Mouse (Mus musculus): ENCODE measurements around the gene Sos1. TPM values are rescaled to one million over a fixed set of nuclear protein-coding genes. Genes with fewer than 3 reads are reported as not detected.

Sos1 gene
- polyA plus RNA-seq, 1 experiment: 0.06 TPM

DNA sequence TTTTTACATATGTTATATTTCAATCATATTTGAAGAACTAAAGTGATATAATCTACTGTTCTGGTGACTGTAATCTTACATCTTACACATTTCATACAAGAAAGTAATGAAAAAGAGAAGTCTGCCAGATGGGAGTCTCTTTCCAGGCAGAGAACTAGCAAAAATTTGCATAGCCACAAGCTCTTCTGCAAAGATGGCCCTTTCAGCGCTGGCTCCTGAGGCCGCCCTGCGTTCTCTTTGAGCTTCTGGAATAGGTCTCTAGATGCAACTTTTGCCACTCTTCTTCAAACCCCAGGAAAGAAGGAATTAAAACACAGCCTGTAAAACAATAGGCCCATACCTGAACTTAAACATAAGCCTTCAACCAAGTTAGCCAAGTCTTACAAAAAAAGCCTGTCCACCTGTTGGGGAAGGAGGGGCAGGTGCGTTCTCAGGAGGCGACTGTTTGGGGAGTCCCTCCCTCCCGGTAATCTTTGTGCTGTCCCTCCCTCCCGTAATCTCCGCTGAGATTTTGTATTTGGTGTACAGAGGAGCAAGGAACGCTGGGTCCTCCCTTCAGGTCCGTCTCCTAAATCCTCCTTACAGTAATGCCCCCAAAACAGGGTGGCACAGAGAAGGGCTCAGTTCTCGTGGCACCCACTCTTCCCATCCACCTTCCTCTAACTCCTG lies 18.5 kb upstream of the Sos1 start:
- Histone ChIP-seq H3K4me3 (replicated peaks) (no peak overlapping the region), H3K9me3 (ENCODE audit: control insufficient read depth, low read length) (no peaks in the 10 kb centered on the region), H3K4me1 (ENCODE audit: control insufficient read depth) (peaks cover 10% of the 10 kb centered on the region), H3K27me3 (ENCODE audit: control insufficient read depth) (no peaks in the 10 kb centered on the region), H3K36me3 (ENCODE audit: control insufficient read depth) (no peaks in the 10 kb centered on the region)
- TF ChIP-seq GATA1 (IDR thresholded peaks at IDR 0.05; ENCODE audit: low read length): no peak
- no peak for TF ChIP-seq TAL1 (IDR thresholded peaks at IDR 0.05; ENCODE audit: low read length)

DNA sequence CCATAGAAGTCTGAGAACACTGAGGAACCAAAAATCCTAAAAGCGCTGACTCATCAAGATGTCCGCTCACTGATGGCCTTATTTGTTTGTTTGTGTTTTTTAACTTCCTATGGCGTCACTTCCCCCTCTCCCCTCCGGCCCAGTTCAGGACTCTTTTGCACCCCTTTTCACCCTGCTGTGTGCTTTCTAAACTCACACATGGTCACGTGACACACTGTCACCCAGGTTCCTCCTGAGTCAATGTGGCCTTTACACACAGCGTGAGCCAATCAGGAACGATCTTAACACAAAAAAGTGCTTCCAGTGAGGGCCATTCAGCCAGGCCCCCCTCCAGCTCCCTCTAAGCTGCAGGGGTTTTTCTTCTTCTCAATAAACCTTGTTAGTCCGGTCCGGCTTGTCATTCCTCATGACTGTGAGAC lies 16.9 kb upstream of the Sos1 start:
- no peak overlapping the region for H3K4me3 ChIP-seq (replicated peaks)
- H3K9me3 ChIP-seq (ENCODE audit: control insufficient read depth, low read length): no peaks in the 10 kb centered on the region
- no peak for TF ChIP-seq TAL1 (IDR thresholded peaks at IDR 0.05; ENCODE audit: low read length)
- TF ChIP-seq GATA1 (IDR thresholded peaks at IDR 0.05; ENCODE audit: low read length): no peak
- peaks cover 10% of the 10 kb centered on the region for H3K4me1 ChIP-seq (ENCODE audit: control insufficient read depth)
- no peaks in the 10 kb centered on the region for H3K36me3 ChIP-seq (ENCODE audit: control insufficient read depth)
- H3K27me3 ChIP-seq (ENCODE audit: control insufficient read depth): no peaks in the 10 kb centered on the region

DNA sequence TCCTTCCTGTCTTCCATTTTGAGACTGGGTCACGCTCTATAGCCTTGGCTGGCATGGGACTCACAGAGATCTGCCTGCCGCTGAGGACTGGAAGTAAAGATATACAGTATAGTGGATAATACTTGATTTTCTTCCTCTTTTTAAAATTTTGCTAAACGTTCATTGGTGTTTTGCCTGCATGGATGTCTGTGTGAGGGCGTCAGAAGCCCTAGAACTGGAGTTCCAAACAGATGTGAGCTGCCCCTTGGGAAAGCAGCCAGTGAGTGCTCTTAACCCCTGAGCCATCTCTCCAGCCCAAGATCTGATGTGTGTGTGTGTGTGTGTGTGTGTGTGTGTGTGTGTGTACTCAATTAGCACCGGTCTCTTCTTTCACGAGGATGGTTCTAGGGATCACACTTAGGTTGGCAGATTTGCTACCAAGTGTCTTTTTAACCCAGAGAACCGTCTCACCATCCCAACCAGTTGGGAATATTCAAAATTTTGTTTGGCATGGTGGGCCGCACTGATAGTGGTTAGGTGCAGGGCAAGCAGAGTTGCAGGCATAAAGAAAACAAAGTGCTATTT lies 16.4 kb upstream of the Sos1 start:
- TF ChIP-seq TAL1 (IDR thresholded peaks at IDR 0.05; ENCODE audit: low read length) (no peak), GATA1 (IDR thresholded peaks at IDR 0.05; ENCODE audit: low read length) (no peak)
- Histone ChIP-seq H3K4me1 (ENCODE audit: control insufficient read depth) (peaks cover 10% of the 10 kb centered on the region), H3K4me3 (replicated peaks) (no peak overlapping the region), H3K36me3 (ENCODE audit: control insufficient read depth) (no peaks in the 10 kb centered on the region), H3K9me3 (ENCODE audit: control insufficient read depth, low read length) (no peaks in the 10 kb centered on the region), H3K27me3 (ENCODE audit: control insufficient read depth) (no peaks in the 10 kb centered on the region)

DNA sequence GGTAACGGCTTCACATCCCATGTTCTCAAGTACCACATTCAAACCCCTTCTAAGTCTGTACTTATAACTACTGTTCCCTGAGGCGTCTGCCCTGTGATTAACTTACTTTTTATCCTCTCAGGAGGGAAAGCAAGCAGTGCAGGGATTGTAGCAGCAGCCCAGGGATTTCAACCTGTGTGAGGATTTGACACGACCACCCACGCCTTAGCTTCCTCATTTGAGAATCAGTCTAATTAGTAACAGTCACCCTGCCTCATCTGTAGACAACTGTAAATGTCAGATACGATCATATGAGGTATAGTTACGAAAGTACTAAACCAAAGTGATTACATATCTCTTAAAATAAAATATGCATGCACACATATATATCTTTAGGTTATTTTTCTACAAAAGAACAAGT lies 15.9 kb upstream of the Sos1 start:
- H3K4me3 ChIP-seq (replicated peaks): no peak overlapping the region
- H3K27me3 ChIP-seq (ENCODE audit: control insufficient read depth): no peaks in the 10 kb centered on the region
- H3K4me1 ChIP-seq (ENCODE audit: control insufficient read depth): peaks cover 8% of the 10 kb centered on the region
- TF ChIP-seq GATA1 (IDR thresholded peaks at IDR 0.05; ENCODE audit: low read length) (no peak), TAL1 (IDR thresholded peaks at IDR 0.05; ENCODE audit: low read length) (no peak)
- H3K9me3 ChIP-seq (ENCODE audit: control insufficient read depth, low read length): no peaks in the 10 kb centered on the region
- H3K36me3 ChIP-seq (ENCODE audit: control insufficient read depth): no peaks in the 10 kb centered on the region

DNA sequence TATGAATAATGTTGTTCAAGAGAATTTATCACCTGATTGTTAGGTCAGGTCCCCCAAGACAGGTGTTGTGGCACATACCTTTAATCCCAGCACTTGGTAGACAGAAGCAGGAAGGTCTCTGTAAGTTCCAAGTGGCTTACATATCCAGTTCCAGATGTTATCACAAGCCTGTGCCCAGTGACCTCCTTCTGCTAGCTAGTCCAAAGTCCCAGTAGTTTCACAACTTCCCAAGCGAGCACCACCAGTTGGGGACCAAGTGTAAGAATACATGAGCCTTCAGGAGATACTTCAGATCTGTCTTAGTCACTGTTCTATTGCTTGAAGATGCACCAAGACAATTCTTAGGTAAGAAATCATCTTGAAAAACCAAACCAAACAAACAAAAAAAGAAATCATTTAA lies 13.6 kb upstream of the Sos1 start:
- Histone ChIP-seq H3K36me3 (ENCODE audit: control insufficient read depth) (no peaks in the 10 kb centered on the region), H3K4me3 (replicated peaks) (no peak overlapping the region), H3K9me3 (ENCODE audit: control insufficient read depth, low read length) (no peaks in the 10 kb centered on the region), H3K27me3 (ENCODE audit: control insufficient read depth) (no peaks in the 10 kb centered on the region), H3K4me1 (ENCODE audit: control insufficient read depth) (no peaks in the 10 kb centered on the region)
- TF ChIP-seq GATA1 (IDR thresholded peaks at IDR 0.05; ENCODE audit: low read length) (no peak), TAL1 (IDR thresholded peaks at IDR 0.05; ENCODE audit: low read length) (no peak)

DNA sequence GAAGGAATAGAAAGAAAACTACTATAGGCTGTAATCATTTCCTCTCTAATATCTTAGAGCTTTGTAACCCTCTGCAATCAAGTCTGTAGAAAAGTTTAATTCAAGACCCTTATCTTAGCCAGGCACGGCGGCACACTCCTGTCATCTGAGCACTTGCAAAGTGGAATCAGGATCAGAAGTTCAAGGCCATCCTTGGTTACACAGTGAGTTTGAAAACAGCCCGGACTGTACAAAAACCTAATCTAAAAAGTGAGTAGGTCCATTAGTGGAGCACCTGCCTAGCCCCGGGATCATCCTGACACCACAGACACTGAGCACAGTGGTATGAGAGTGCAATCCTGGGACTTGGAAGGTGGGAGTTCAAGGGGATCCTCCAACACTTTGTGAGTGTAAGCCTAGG lies 12.6 kb upstream of the Sos1 start:
- Histone ChIP-seq H3K4me3 (replicated peaks) (no peak overlapping the region), H3K27me3 (ENCODE audit: control insufficient read depth) (no peaks in the 10 kb centered on the region), H3K36me3 (ENCODE audit: control insufficient read depth) (no peaks in the 10 kb centered on the region), H3K9me3 (ENCODE audit: control insufficient read depth, low read length) (no peaks in the 10 kb centered on the region), H3K4me1 (ENCODE audit: control insufficient read depth) (no peaks in the 10 kb centered on the region)
- TF ChIP-seq TAL1 (IDR thresholded peaks at IDR 0.05; ENCODE audit: low read length): no peak
- no peak for TF ChIP-seq GATA1 (IDR thresholded peaks at IDR 0.05; ENCODE audit: low read length)

- no peak overlapping the region for H3K4me3 ChIP-seq (replicated peaks)
- no peak for TF ChIP-seq TAL1 (IDR thresholded peaks at IDR 0.05; ENCODE audit: low read length)
- TF ChIP-seq GATA1 (IDR thresholded peaks at IDR 0.05; ENCODE audit: low read length): no peak
- H3K4me1 ChIP-seq (ENCODE audit: control insufficient read depth): no peaks in the 10 kb centered on the region
- H3K27me3 ChIP-seq (ENCODE audit: control insufficient read depth): no peaks in the 10 kb centered on the region
- H3K36me3 ChIP-seq (ENCODE audit: control insufficient read depth): no peaks in the 10 kb centered on the region
- H3K9me3 ChIP-seq (ENCODE audit: control insufficient read depth, low read length): no peaks in the 10 kb centered on the region
Observed at GRCm38 (mm10) chr17:80492274-80492673, 12.0 kb upstream of the Sos1 start.

- H3K27me3 ChIP-seq (ENCODE audit: control insufficient read depth): no peaks in the 10 kb centered on the region
- H3K4me3 ChIP-seq (replicated peaks): no peak overlapping the region
- no peaks in the 10 kb centered on the region for H3K36me3 ChIP-seq (ENCODE audit: control insufficient read depth)
- H3K4me1 ChIP-seq (ENCODE audit: control insufficient read depth): no peaks in the 10 kb centered on the region
- TF ChIP-seq TAL1 (IDR thresholded peaks at IDR 0.05; ENCODE audit: low read length) (no peak), GATA1 (IDR thresholded peaks at IDR 0.05; ENCODE audit: low read length) (no peak)
- H3K9me3 ChIP-seq (ENCODE audit: control insufficient read depth, low read length): no peaks in the 10 kb centered on the region
Observed at GRCm38 (mm10) chr17:80490166-80490565, 9.9 kb upstream of the Sos1 start.

DNA sequence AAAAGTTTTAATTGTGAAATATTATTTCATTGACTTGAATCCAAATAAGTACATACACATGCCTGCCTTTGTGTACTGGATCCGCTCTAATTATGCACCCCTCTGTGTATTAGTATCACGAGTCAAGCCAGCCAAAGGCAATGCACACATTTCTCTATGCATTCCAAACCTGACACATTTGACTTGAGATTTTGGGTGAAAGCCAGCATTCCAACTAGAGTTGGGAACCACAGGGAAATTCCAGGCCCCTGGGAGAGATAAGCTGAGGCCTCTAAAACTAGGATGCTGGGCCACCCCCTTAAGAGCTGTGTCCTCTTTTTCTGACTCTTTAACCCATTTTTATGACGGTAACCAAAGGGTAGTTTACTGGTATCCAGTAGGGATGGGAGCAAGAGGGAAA lies 8.7 kb upstream of the Sos1 start:
- Histone ChIP-seq H3K4me1 (ENCODE audit: control insufficient read depth) (no peaks in the 10 kb centered on the region), H3K4me3 (replicated peaks) (no peak overlapping the region), H3K36me3 (ENCODE audit: control insufficient read depth) (no peaks in the 10 kb centered on the region), H3K27me3 (ENCODE audit: control insufficient read depth) (no peaks in the 10 kb centered on the region), H3K9me3 (ENCODE audit: control insufficient read depth, low read length) (no peaks in the 10 kb centered on the region)
- TF ChIP-seq GATA1 (IDR thresholded peaks at IDR 0.05; ENCODE audit: low read length) (no peak), TAL1 (IDR thresholded peaks at IDR 0.05; ENCODE audit: low read length) (no peak)

DNA sequence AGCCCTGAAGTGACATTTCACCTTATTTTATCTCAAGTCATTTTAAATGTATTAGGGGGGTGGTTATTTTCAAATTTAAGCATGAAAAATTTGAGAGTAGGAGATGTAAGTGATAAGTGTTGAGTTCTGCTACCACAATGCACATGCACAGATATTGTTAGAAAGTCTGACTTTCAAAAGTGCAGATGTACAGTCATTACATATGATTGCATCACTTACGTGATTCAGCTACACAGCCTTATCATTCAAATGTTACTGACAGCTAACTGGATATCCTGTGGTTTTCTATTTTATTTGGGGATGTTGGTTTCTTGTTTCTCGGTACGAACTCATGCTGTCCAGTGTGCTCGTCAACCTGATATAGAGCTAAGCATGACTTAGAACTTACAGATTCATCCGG lies 4.9 kb upstream of the Sos1 start:
- Histone ChIP-seq H3K9me3 (ENCODE audit: control insufficient read depth, low read length) (no peaks in the 10 kb centered on the region), H3K4me3 (replicated peaks) (no peak overlapping the region), H3K36me3 (ENCODE audit: control insufficient read depth) (no peaks in the 10 kb centered on the region), H3K27me3 (ENCODE audit: control insufficient read depth) (no peaks in the 10 kb centered on the region), H3K4me1 (ENCODE audit: control insufficient read depth) (peaks cover 31% of the 10 kb centered on the region)
- TF ChIP-seq GATA1 (IDR thresholded peaks at IDR 0.05; ENCODE audit: low read length) (no peak), TAL1 (IDR thresholded peaks at IDR 0.05; ENCODE audit: low read length) (no peak)

Data from erythroblast, embryonic 14.5 days (primary cell).